In genomic region chr17:24960135-24960851, GRCm38 (mm10) we compare ENCODE assay signal across 8 mouse cellular contexts. TPM values are rescaled to one million over a fixed set of nuclear protein-coding genes. Genes with fewer than 3 reads are reported as not detected.
A peak's percentile ranks its signal among the peaks of the same experiment; 100 is the strongest.
DNase-seq lines count a peak whose midpoint lies in the region; ATAC-seq lines count a peak whose summit lies in the region.

Jpt2 (minus strand) TSS chr17:24960689.

- under 1% methylated on average over 59 of the region's 59 CpGs for WGBS in hindbrain, embryonic 14.5 days

- ATAC-seq in hindbrain, embryonic 14.5 days (ENCODE audit: low FRiP score), result peak; percentile 100

- H3K4me3 ChIP-seq in hindbrain, embryonic 14.5 days (replicated peaks; ENCODE audit: low read length), result peak within 1 kb of the TSS; percentile 76

- peak within 1 kb of the TSS; percentile 84 for H3K27ac ChIP-seq in hindbrain, embryonic 14.5 days

- peaks cover 11% of the 10 kb centered on the region for H3K4me1 ChIP-seq in hindbrain, embryonic 14.5 days (replicated peaks; ENCODE audit: control insufficient read depth, insufficient read depth, low read length)

- H3K27me3 ChIP-seq in hindbrain, embryonic 14.5 days (ENCODE audit: control insufficient read depth, insufficient read depth, low read length), result no peaks in the 10 kb centered on the region

- peaks cover 45% of the 10 kb centered on the region for H3K36me3 ChIP-seq in hindbrain, embryonic 14.5 days (replicated peaks; ENCODE audit: control insufficient read depth, insufficient read depth)

- H3K9me3 ChIP-seq in hindbrain, embryonic 14.5 days (ENCODE audit: control insufficient read depth, low read length), result no peaks in the 10 kb centered on the region

- H3K9ac ChIP-seq in hindbrain, embryonic 14.5 days, result peak within 1 kb of the TSS; percentile 73

- peak; percentile 99 for DNase-seq in R1 (ENCODE audit: low read depth, low spot score)
- peak; percentile 99 to 100 for DNase-seq in cerebellum, postnatal 10 days
- DNase-seq in frontal cortex, postnatal 10 days (ENCODE audit: low spot score in 2 of 2), result peak; percentile 95 to 97
- DNase-seq in hindbrain, embryonic 14.5 days (ENCODE audit: low spot score), result peak; percentile 97
- DNase-seq in layer of hippocampus, postnatal 36 days, result peak; percentile 96
- DNase-seq in lung, postnatal 25 days (ENCODE audit: low spot score), result peak; percentile 99
- DNase-seq in retina, adult 2 months (ENCODE audit: low read depth, low spot score), result peak; percentile 89
- peak; percentile 97 for DNase-seq in thymus, postnatal 25 days

- H3K4me2 ChIP-seq in hindbrain, embryonic 14.5 days (replicated peaks), result peak within 1 kb of the TSS; percentile 60

RNA-seq across cellular contexts. Expression of gene Jpt2, which starts in this region (rescaled TPM):
- polyA plus RNA-seq in hindbrain, embryonic 14.5 days (2014; fragmentation: Nextera tagmentation; extraction: Ambion mirVana), result 58.2 and 60.6 TPM in 2 replicates
- total RNA-seq in layer of hippocampus, postnatal 36 days (2021), result 1 to 10 TPM; 5.5 to 6.3 TPM

Comparison
In these comparisons a context has a peak if more than half of its experiments do, and no peak if none do; other contexts are left out.
1. Peak in every context shown above with its lines: DNase-seq, ATAC-seq, H3K4me3 ChIP-seq and H3K27ac ChIP-seq.